Mouse (Mus musculus): ENCODE measurements around the gene Hist1h2ai.
A peak's percentile ranks its signal among the peaks of the same experiment; 100 is the strongest.

Hist1h2ai gene

DNA sequence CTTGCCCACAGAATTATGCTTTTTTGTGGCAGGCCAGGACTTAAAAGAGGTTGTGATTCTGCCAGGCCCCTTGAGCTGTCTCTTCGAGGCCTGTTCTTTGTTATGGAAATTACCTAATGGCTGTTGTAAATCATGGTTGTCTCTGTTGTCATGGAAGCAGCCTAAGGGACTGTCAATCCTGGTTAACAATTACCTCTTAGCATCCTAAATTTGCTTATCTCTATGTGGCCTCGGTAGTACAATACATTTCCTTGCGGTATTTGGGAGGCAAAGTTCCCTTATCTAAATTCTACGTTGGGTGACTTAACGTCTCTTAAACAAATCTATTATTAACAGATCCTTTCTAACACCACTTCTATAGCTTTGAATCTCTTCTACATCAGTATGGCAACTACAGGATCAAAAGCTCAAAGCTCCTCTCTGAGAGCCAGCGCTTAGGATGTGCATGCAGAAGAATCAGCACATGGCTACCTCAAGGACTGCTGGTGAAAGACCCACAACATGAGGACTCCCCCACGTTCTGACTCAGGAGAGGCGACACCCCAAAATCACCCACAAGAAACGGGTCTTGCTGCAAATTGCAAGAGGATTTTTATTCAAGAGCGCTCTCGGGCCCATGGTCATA lies 11.8 kb downstream of the Hist1h2ai start:
- DNase-seq (ENCODE audit: low spot score), result no peak

DNA sequence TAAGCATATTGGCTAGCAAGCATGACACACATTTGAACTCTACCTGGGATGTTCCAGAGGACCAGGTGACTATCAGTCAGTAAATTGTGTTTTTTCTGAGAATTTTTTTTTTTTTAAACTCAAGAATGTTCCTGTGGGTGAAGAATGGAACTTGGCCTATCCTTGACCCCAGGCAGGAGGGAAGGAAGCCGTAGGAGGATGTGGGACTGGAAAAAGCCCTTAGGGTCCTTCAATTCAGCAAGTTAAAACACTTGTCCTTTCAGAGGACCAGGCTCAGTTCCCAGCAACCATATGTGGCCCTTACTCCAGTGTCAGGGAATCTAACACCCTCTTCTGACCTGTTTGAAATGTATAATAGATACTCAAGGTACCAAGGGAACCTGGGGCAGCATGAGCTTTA lies 13.3 kb downstream of the Hist1h2ai start:
- no peak for DNase-seq (ENCODE audit: low spot score)

DNA sequence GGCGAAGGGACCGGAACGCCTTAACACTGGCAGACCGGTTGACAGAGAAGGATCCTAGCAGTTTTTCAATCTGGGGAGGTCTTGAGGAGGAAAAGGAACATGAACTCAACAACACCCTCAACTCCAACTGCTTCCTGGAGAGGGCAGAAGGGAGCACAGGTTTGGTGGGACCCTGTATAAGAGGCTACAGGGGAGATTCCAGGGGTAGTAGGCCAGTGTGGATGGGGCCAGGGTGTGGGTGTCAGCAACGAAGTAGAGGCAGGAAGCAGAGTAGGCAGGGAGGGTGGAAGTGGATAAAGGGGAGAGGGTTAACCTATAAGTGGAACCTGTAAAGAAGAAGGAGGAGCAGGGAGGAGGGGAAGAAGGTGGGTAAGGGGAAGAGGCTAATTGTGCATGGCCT lies 17.2 kb downstream of the Hist1h2ai start:
- DNase-seq (ENCODE audit: low spot score), result no peak

DNA sequence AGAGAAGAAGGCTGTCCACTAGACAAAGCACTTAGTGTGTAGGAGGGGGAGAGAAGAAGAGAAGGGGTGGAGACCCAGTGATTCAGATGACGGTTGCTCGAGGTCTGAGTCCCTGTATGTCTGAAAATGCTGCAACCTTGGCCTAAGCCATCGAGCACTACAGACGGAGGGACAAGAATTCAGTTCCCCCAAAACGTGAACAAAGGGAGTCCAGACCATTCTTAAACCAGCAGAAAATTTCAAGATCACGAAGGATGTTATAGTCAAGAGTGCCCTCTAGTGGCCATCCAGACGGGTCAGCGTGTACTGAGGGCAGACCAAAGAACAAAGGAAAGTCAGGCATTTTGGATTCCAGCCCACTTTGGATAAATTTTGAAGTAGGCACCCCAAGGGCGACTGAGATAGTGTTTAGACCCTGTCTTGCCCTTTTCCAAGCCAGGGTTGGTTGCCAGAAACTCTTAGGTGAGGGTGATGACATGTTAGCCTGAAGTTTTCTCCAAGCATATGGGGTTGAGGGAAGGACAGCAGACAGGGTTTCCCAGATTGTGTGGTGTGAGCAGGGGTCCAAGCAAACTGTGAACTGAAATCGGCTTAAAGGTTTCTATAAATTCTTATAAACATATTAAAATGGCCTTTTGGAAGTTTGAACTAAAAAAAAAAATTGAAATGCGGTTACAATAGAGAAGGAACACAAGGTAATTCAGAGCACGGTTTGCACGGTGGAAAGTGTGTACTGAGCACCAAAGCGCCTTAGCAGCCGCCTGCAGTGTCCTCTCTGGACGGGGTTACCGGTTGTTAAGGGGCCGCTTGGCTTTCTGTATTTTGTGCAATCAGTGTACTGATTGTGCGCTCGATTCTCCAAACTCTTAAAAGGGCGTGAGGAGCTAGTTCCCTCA lies 18.0 kb downstream of the Hist1h2ai start:
- DNase-seq (ENCODE audit: low spot score), result peak; percentile 77

- peak; percentile 82 for DNase-seq (ENCODE audit: low spot score)
Measured at GRCm38 (mm10) chr13:21734906-21735767, 18.9 kb downstream of the Hist1h2ai start, which contains the start of gene Hist1h4j. Hist1h4j (plus strand) TSS chr13:21735064.

DNA sequence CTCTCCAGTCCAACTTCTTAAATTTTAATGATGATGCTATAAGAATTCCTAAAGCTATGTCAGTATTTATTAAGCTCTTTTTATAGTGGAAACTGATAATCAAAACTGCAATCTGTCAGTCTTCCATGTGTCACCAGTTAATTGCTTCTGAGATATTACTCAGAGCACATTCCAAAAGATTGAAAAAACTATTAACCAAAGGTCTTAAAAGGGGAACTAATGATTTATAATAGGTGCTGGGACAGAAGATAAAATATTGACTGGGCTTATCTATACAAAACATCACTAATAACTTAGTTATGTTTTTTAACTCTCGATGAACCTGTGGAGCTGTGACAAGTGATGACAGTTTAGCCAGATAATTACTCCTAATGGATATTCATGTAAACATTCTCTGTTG lies 28.8 kb downstream of the Hist1h2ai start:
- DNase-seq (ENCODE audit: low spot score), result no peak

- DNase-seq (ENCODE audit: low spot score), result no peak
Measured at GRCm38 (mm10) chr13:21749387-21750158, 33.4 kb downstream of the Hist1h2ai start.

- peak; percentile 93 for DNase-seq (ENCODE audit: low spot score)
Measured at GRCm38 (mm10) chr13:21750159-21751017, 34.2 kb downstream of the Hist1h2ai start, which contains the start of gene Hist1h4k. Hist1h4k (minus strand) TSS chr13:21750505.

- no peak for DNase-seq (ENCODE audit: low spot score)
Measured at GRCm38 (mm10) chr13:21751417-21751816, 35.2 kb downstream of the Hist1h2ai start.

DNA sequence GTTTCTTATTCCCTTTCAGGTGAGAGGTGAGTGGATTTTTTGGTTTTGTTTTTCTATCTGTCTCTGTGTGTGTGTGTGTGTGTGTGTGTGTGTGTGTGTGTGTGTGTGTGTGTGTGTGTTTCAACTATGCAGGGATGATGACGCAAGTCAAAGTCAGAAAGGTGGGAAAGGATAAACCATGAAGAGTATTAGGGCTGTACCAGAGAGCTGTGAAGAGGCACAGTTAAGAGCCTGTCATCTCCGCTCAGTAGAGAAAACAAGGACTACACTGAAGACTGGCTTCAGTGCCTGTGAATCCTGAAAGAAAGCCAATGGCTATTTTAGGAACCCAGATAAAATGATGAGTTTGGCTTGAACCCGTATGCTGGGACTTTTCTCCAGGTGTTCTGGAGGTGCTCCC lies 35.6 kb downstream of the Hist1h2ai start:
- no peak for DNase-seq (ENCODE audit: low spot score)

GRCm38 (mm10) chr13:21752356-21752755 lies 36.1 kb downstream of the Hist1h2ai start:
- no peak for DNase-seq (ENCODE audit: low spot score)

- no peak for DNase-seq (ENCODE audit: low spot score)
Measured at GRCm38 (mm10) chr13:21753051-21753523, 36.9 kb downstream of the Hist1h2ai start.

- DNase-seq (ENCODE audit: low spot score), result peak; percentile 59
Measured at GRCm38 (mm10) chr13:21753524-21754285, 37.5 kb downstream of the Hist1h2ai start, which contains the start of the genes Hist1h2ak and Hist1h2bn. Hist1h2ak (minus strand) TSS chr13:21753827. Hist1h2bn (plus strand) TSS chr13:21754123.

DNA sequence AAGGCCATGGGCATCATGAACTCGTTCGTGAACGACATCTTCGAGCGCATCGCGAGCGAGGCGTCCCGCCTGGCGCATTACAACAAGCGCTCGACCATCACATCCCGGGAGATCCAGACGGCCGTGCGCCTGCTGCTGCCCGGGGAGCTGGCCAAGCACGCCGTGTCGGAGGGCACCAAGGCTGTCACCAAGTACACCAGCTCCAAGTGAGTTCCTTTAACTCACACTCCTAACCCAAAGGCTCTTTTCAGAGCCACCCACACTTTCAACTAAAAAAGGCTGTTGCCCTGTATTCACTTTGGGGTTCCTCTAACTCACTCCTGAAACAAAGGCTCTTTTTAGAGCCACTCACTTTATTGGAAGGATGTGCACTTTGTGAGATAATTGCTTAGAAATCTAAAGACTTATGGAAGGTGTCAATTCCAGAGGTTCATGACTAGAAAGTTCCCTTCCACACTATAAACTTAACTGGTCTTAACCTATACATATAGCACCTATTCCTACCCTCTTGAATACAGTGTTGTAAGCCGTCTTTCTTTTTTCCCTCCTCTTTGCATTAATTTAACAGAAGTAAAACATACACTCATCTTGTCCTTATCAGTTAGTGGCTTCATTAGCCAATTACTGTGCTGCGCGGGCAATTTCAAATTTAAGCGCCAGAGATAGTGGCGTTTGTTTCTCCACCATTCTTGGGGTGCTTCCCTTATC lies 38.2 kb downstream of the Hist1h2ai start:
- peak; percentile 19 for DNase-seq (ENCODE audit: low spot score)

- DNase-seq (ENCODE audit: low spot score), result no peak
Measured at GRCm38 (mm10) chr13:21755707-21756106, 39.5 kb downstream of the Hist1h2ai start.

Measured in urinary bladder, postnatal 14 days (tissue).